Mouse (Mus musculus) ES-Bruce4 (cell line): ENCODE results near the gene Gm14180. TPM values are rescaled to one million over a fixed set of nuclear protein-coding genes. Genes with fewer than 3 reads are reported as not detected.
"Not testable (repeated sequence)": the region's sequence is repeated elsewhere in the genome, so short reads cannot be mapped to it uniquely, and the experiment has no call there.

ENCODE experiments used
- H3K27ac ChIP-seq: 2 replicates; pipeline ENCODE4 v1.5.1; 2012; ENCODE audit warnings: low read length, inconsistent platforms; ENCODE audit not compliant: insufficient read depth
- H3K27me3 ChIP-seq: 2 replicates; pipeline ENCODE4 v1.6.1; 2012; ENCODE audit warnings: mild to moderate bottlenecking, low read length, inconsistent platforms; ENCODE audit not compliant: control insufficient read depth, poor library complexity, insufficient read depth, severe bottlenecking
- H3K36me3 ChIP-seq: 2 replicates; pipeline ENCODE4 v1.6.1; 2012; ENCODE audit warnings: inconsistent platforms, mild to moderate bottlenecking, low read length, moderate library complexity; ENCODE audit not compliant: control insufficient read depth, poor library complexity, insufficient read depth, severe bottlenecking
- H3K4me1 ChIP-seq: one replicate; pipeline ENCODE4 v1.8.1; 2011; ENCODE audit warnings: low read length; ENCODE audit not compliant: control insufficient read depth, insufficient read depth
- H3K4me3 ChIP-seq: 2 replicates; pipeline ENCODE4 v1.5.1; 2011; ENCODE audit warnings: low read depth, mild to moderate bottlenecking, low read length
- H3K9ac ChIP-seq: 2 replicates; pipeline ENCODE4 v1.6.1; 2012; ENCODE audit warnings: low read depth, mild to moderate bottlenecking, inconsistent platforms; ENCODE audit not compliant: poor library complexity, severe bottlenecking
- H3K9me3 ChIP-seq: replicated peaks from 2 replicates; pipeline ENCODE4 v1.6.1; 2012; ENCODE audit warnings: mild to moderate bottlenecking, low read length, inconsistent platforms; ENCODE audit not compliant: control insufficient read depth, poor library complexity, insufficient read depth, severe bottlenecking
- CTCF ChIP-seq: IDR thresholded peaks from one replicate; pipeline ENCODE4 v1.8.1; 2011; ENCODE audit warnings: low read depth, low read length
- EP300 ChIP-seq: IDR thresholded peaks from 2 replicates; pipeline ENCODE4 v1.6.1; 2011; ENCODE audit warnings: low read depth, low read length; ENCODE audit not compliant: insufficient read depth
- POLR2A ChIP-seq: IDR thresholded peaks from one replicate; pipeline ENCODE4 v1.8.1; 2011; ENCODE audit warnings: low read length; ENCODE audit not compliant: insufficient read depth
- polyA plus RNA-seq: library from polyadenylated mRNA; stranded (reverse); fragments of >200 nt; gene quantifications from 2 replicates; pipeline ENCODE4 v1.2.4, GENCODE M21; 2011; ENCODE audit warnings: low read depth; ENCODE audit not compliant: missing spikeins, insufficient read depth, insufficient read length

The Gm14180 gene
- polyA plus RNA-seq, 1 experiment = not detected

DNA sequence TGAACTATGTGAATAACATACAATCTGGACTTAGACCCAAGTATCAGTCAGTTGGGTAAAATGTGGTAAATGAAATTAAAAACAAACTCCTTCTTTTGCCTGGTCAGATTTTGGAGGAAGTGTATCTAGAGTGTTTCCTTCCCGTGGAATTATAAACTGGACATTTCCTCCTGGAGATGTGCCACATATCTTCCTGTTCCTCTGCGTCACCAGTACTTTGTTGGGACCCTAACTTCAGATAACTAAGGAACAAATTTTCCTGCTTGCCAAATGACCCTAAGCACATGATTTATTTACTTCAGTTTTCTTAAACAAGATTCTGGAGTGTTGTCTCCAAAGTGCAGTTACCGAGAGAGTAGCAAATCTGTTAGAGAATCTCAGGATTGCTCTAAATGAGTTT lies 9.9 kb upstream of the Gm14180 start:
- Histone ChIP-seq H3K27me3 (no peaks in the 10 kb centered on the region), H3K4me1 (no peaks in the 10 kb centered on the region), H3K9me3 (no peaks in the 10 kb centered on the region), H3K4me3 (no peak overlapping the region), H3K27ac (no peak overlapping the region), H3K36me3 (no peaks in the 10 kb centered on the region), H3K9ac (no peak overlapping the region)
- TF ChIP-seq POLR2A (no peak), CTCF (no peak), EP300 (no peak)

DNA sequence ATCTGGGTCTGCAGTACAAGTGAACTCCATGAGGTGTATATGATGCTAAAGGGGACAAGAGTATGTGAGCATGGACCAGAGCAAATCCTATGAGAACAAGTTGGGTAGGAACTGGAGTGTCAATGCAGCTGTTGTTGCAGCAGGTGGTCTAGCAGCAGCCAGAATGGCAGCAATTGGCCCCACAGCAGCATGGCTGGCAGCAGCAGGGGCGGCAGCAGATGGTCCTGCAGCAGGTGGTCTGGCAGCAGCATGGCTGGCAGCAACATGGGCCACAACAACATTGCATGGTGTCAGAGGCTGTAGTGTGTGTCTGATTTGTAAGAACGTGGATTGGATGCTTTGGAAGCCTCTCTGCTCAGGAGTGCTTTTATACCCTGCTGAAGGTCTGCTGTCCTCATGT lies 10.0 kb downstream of the Gm14180 start:
- H3K9me3 ChIP-seq = no peaks in the 10 kb centered on the region
- H3K27me3 ChIP-seq = no peaks in the 10 kb centered on the region
- no peak overlapping the region for H3K27ac ChIP-seq
- H3K9ac ChIP-seq = no peak overlapping the region
- H3K4me3 ChIP-seq = no peak overlapping the region
- H3K36me3 ChIP-seq = no peaks in the 10 kb centered on the region
- TF ChIP-seq EP300 (no peak), CTCF (no peak), POLR2A (no peak)
- no peaks in the 10 kb centered on the region for H3K4me1 ChIP-seq

DNA sequence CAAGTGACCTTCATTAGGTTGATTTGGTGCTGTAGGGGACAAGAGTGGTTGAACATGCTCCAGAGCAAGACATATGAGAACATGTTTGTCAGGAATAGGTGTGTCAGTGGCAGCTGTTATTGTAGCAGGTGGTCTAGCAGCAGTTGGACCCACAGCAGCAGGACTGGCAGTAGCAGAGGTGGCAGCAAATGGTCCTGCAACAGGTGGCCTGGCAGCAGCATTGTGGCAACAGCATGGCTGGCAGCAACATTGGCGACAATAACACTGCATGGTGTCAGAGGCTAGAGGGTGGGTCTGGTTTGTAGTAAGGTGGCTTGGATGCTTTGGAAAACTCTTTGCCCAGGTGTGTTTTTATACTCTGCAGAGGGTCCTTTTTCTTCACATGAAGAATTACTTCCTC lies 15.3 kb downstream of the Gm14180 start:
- no peak overlapping the region for H3K4me3 ChIP-seq
- H3K4me1 ChIP-seq = no peaks in the 10 kb centered on the region
- no peaks in the 10 kb centered on the region for H3K36me3 ChIP-seq
- H3K9ac ChIP-seq = no peak overlapping the region
- H3K9me3 ChIP-seq = peaks cover 11% of the 10 kb centered on the region
- no peak overlapping the region for H3K27ac ChIP-seq
- TF ChIP-seq CTCF = no peak
- no peaks in the 10 kb centered on the region for H3K27me3 ChIP-seq

DNA sequence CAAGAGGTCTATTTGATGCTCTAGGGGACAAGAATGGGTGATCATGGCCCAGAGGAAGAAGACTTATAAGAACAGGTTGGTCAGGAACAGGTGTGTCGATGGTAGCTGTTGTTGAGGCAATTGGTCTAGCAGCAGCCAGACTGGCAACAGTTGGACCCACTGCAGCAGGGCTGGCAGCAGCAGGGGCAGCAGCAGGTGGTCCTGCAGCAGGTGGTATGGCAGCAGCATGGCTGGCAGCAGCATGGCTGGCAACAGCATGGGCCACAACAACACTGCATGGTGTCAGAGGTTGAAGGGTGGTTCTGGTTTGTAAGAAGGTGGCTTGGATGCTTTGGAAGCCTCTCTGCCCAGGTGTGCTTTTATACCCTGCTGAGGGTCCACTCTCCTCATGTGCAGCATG lies 43.6 kb downstream of the Gm14180 start, which contains the start of gene Gm14190:
TSS of gene Gm14190 (minus strand) at position 278 of the 400 bp plus-strand sequence.
- no peak for TF ChIP-seq EP300
- TF ChIP-seq CTCF = no peak
- TF ChIP-seq POLR2A = no peak
- H3K27me3 ChIP-seq = no peaks in the 10 kb centered on the region
- no peak within 1 kb of the TSS for H3K27ac ChIP-seq
- H3K4me3 ChIP-seq = no peak within 1 kb of the TSS
- H3K4me1 ChIP-seq = no peaks in the 10 kb centered on the region
- no peaks in the 10 kb centered on the region for H3K9me3 ChIP-seq
- H3K9ac ChIP-seq = no peak within 1 kb of the TSS
- H3K36me3 ChIP-seq = no peaks in the 10 kb centered on the region

DNA sequence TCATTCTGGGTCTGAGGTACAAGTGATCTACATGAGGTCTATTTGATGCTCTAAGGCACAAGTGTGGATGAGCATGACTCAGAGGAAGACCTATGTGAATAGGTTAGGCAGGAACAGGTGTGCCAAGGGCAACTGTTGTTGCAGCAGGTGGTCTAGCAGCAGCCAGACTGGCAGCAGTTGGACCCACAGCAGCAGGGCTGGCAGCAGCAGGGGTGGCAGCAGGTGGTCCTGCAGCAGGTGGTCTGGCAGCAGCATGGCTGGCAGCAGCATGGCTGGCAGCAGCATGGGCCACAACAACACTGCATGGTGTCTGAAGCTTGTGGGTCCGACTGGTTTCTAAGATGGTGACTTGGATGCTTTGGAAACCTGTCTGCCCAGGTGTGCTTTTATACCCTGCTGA lies 48.9 kb downstream of the Gm14180 start:
- H3K36me3 ChIP-seq, H3K27me3 ChIP-seq, H3K9ac ChIP-seq, H3K27ac ChIP-seq, H3K4me1 ChIP-seq, H3K4me3 ChIP-seq, H3K9me3 ChIP-seq: not testable (repeated sequence)

Other genes starting within 250 kb of the Gm14180 start
- gene Krt23, start 241.2 kb downstream of the Gm14180 start, polyA plus RNA-seq = not detected in 2 replicates
- gene Krt39, start 213.0 kb downstream of the Gm14180 start, polyA plus RNA-seq = not detected in 2 replicates
- not detected in 2 replicates for gene Krt40, start 191.1 kb downstream of the Gm14180 start, polyA plus RNA-seq
- not detected in 2 replicates for gene Krtap3-3, start 183.4 kb downstream of the Gm14180 start, polyA plus RNA-seq
- gene Krtap3-2, start 177.4 kb downstream of the Gm14180 start, polyA plus RNA-seq = not detected in 2 replicates
- not detected in 2 replicates for gene Gm11939, start 174.8 kb downstream of the Gm14180 start, polyA plus RNA-seq
- gene Krtap3-1, start 167.7 kb downstream of the Gm14180 start, polyA plus RNA-seq = not detected in 2 replicates
- not detected in 2 replicates for gene Krtap1-5, start 153.3 kb downstream of the Gm14180 start, polyA plus RNA-seq
- gene Krtap1-4, start 150.6 kb downstream of the Gm14180 start, polyA plus RNA-seq = not detected in 2 replicates
- gene Krtap1-3, start 143.0 kb downstream of the Gm14180 start, polyA plus RNA-seq = not detected in 2 replicates
- not detected in 2 replicates for gene Krtap9-3, start 136.2 kb downstream of the Gm14180 start, polyA plus RNA-seq
- gene Gm11938, start 131.0 kb downstream of the Gm14180 start, polyA plus RNA-seq = not detected in 2 replicates
- not detected in 2 replicates for gene Gm11937, start 124.1 kb downstream of the Gm14180 start, polyA plus RNA-seq
- not detected in 2 replicates for gene Krtap2-4, start 119.4 kb downstream of the Gm14180 start, polyA plus RNA-seq
- gene Gm11562, start 113.9 kb downstream of the Gm14180 start, polyA plus RNA-seq = not detected in 2 replicates
- gene Krtap4-1, start 106.1 kb downstream of the Gm14180 start, polyA plus RNA-seq = not detected in 2 replicates
- not detected in 2 replicates for gene Krtap4-2, start 99.2 kb downstream of the Gm14180 start, polyA plus RNA-seq
- gene Krtap4-7, start 90.2 kb downstream of the Gm14180 start, polyA plus RNA-seq = not detected in 2 replicates
- gene Gm11555, start 84.1 kb downstream of the Gm14180 start, polyA plus RNA-seq = not detected in 2 replicates
- gene Gm11563, start 75.3 kb downstream of the Gm14180 start, polyA plus RNA-seq = not detected in 2 replicates
- not detected in 2 replicates for gene Krtap4-6, start 68.3 kb downstream of the Gm14180 start, polyA plus RNA-seq
- gene Gm14190, start 43.5 kb downstream of the Gm14180 start, polyA plus RNA-seq = not detected in 2 replicates
- not detected in 2 replicates for gene Gm11595, start 38.6 kb upstream of the Gm14180 start, polyA plus RNA-seq
- not detected in 2 replicates for gene Krtap4-8, start 46.4 kb upstream of the Gm14180 start, polyA plus RNA-seq
- gene Krtap4-9, start 50.9 kb upstream of the Gm14180 start, polyA plus RNA-seq = not detected in 2 replicates
- gene Gm11596, start 59.2 kb upstream of the Gm14180 start, polyA plus RNA-seq = not detected in 2 replicates
- gene Gm11569, start 64.6 kb upstream of the Gm14180 start, polyA plus RNA-seq = not detected in 2 replicates
- gene Gm11554, start 70.2 kb upstream of the Gm14180 start, polyA plus RNA-seq = not detected in 2 replicates
- gene Krtap4-13, start 75.6 kb upstream of the Gm14180 start, polyA plus RNA-seq = not detected in 2 replicates
- gene Gm11564, start 81.4 kb upstream of the Gm14180 start, polyA plus RNA-seq = not detected in 2 replicates
- not detected in 2 replicates for gene 2300003K06Rik, start 103.8 kb upstream of the Gm14180 start, polyA plus RNA-seq
- gene Krtap4-16, start 117.3 kb upstream of the Gm14180 start, polyA plus RNA-seq = not detected in 2 replicates
- gene Gm11568, start 123.6 kb upstream of the Gm14180 start, polyA plus RNA-seq = not detected in 2 replicates
- not detected in 2 replicates for gene Gm11559, start 130.2 kb upstream of the Gm14180 start, polyA plus RNA-seq
- gene Krtap9-1, start 139.1 kb upstream of the Gm14180 start, polyA plus RNA-seq = not detected in 2 replicates
- not detected in 2 replicates for gene Gm11567, start 144.9 kb upstream of the Gm14180 start, polyA plus RNA-seq
- not detected in 2 replicates for gene Krtap31-1, start 173.6 kb upstream of the Gm14180 start, polyA plus RNA-seq
- gene Gm11565, start 180.5 kb upstream of the Gm14180 start, polyA plus RNA-seq = not detected in 2 replicates
- gene Krtap31-2, start 202.0 kb upstream of the Gm14180 start, polyA plus RNA-seq = not detected in 2 replicates
- not detected in 2 replicates for gene Krtap9-5, start 214.2 kb upstream of the Gm14180 start, polyA plus RNA-seq
- not detected in 2 replicates for gene Krtap29-1, start 244.8 kb upstream of the Gm14180 start, polyA plus RNA-seq